Mouse (Mus musculus): ENCODE results near the gene Skap2. TPM values are rescaled to one million over a fixed set of nuclear protein-coding genes. Genes with fewer than 3 reads are reported as not detected.

Gene Skap2
- polyA plus RNA-seq, 1 experiment: 10.9 TPM

DNA sequence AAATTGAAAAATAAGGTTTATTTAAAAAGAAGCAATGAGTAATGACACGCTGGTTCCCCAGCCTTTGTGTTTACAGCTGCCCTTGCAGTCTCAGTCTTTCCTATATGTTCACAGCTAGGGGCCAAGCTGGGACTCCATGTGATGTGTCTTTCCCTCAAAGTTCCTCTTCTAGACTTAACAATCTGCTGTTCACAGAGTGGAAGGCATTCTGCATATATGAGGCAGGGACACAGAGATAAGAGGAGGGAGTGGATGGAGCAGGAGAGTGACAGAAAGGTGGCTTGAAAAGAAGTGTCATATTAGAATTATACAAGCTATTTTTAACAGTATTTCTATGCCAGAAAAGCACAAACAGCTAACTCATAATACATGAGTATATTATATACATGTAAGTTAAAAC is 110.8 kb downstream of the Skap2 start:
- no peak overlapping the region for H3K27ac ChIP-seq (ENCODE audit: insufficient read depth, low read length)
- H3K4me3 ChIP-seq (ENCODE audit: insufficient read depth, low read length): no peak overlapping the region
- no peaks in the 10 kb centered on the region for H3K4me1 ChIP-seq (ENCODE audit: control insufficient read depth, insufficient read depth, low read length)
- TF ChIP-seq POLR2A (IDR thresholded peaks at IDR 0.05; ENCODE audit: extremely low read depth, insufficient read depth, low read length) (no peak), CTCF (IDR thresholded peaks at IDR 0.05; ENCODE audit: extremely low read depth, insufficient read depth, low read length) (no peak)

- TF ChIP-seq CTCF (IDR thresholded peaks at IDR 0.05; ENCODE audit: extremely low read depth, insufficient read depth, low read length) (no peak), POLR2A (IDR thresholded peaks at IDR 0.05; ENCODE audit: extremely low read depth, insufficient read depth, low read length) (no peak)
- H3K4me1 ChIP-seq (ENCODE audit: control insufficient read depth, insufficient read depth, low read length): no peaks in the 10 kb centered on the region
- H3K4me3 ChIP-seq (ENCODE audit: insufficient read depth, low read length): no peak overlapping the region
- no peak overlapping the region for H3K27ac ChIP-seq (ENCODE audit: insufficient read depth, low read length)
Measured at GRCm38 (mm10) chr6:51898318-51898994, 113.9 kb downstream of the Skap2 start.

DNA sequence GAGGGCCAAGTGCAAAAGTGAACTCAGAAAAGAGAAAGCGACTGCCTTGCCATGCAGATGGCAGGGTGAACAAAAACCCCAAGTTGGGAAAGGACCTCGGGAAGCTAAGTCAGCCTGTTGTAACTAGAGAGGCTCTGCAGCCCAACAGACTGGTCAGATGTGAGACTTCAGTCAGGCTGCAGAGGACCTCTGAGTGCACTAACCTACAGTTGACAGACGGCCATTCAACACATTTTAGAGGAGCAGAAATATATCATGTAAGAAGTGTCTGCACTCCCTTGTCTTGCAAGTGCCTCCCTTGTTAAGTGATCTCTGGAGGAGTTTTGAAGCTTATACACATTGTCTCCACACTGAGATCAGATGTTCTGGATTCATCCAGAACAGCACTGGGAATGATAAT is 116.6 kb downstream of the Skap2 start:
- TF ChIP-seq CTCF (IDR thresholded peaks at IDR 0.05; ENCODE audit: extremely low read depth, insufficient read depth, low read length) (no peak), POLR2A (IDR thresholded peaks at IDR 0.05; ENCODE audit: extremely low read depth, insufficient read depth, low read length) (no peak)
- H3K4me3 ChIP-seq (ENCODE audit: insufficient read depth, low read length): no peak overlapping the region
- H3K4me1 ChIP-seq (ENCODE audit: control insufficient read depth, insufficient read depth, low read length): no peaks in the 10 kb centered on the region
- H3K27ac ChIP-seq (ENCODE audit: insufficient read depth, low read length): no peak overlapping the region

DNA sequence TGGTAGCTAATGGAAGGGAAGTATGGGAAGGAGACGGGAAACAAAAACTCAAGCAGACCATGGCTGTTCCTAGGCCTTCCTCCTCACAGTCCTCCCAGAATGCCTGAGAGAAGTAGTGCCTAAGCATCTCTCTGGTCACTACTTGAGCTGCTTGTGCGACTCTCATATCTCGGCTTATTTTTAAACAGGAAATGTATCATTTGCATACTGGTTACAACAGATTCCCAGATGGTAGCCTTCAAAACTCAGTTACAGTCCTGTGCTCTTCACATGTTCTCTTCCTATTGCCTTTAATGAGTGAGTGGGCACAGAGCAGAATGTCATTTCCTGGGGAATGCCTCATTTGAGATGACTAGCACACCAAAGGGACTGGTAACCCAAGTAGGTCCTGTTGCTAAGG is 117.6 kb downstream of the Skap2 start:
- H3K4me3 ChIP-seq (ENCODE audit: insufficient read depth, low read length): no peak overlapping the region
- TF ChIP-seq POLR2A (IDR thresholded peaks at IDR 0.05; ENCODE audit: extremely low read depth, insufficient read depth, low read length) (no peak), CTCF (IDR thresholded peaks at IDR 0.05; ENCODE audit: extremely low read depth, insufficient read depth, low read length) (no peak)
- no peak overlapping the region for H3K27ac ChIP-seq (ENCODE audit: insufficient read depth, low read length)
- no peaks in the 10 kb centered on the region for H3K4me1 ChIP-seq (ENCODE audit: control insufficient read depth, insufficient read depth, low read length)

- Histone ChIP-seq H3K4me3 (ENCODE audit: insufficient read depth, low read length) (no peak overlapping the region), H3K4me1 (ENCODE audit: control insufficient read depth, insufficient read depth, low read length) (no peaks in the 10 kb centered on the region), H3K27ac (ENCODE audit: insufficient read depth, low read length) (no peak overlapping the region)
- TF ChIP-seq POLR2A (IDR thresholded peaks at IDR 0.05; ENCODE audit: extremely low read depth, insufficient read depth, low read length): no peak
- TF ChIP-seq CTCF (IDR thresholded peaks at IDR 0.05; ENCODE audit: extremely low read depth, insufficient read depth, low read length): no peak
Measured at GRCm38 (mm10) chr6:51890356-51890755, 122.0 kb downstream of the Skap2 start.

DNA sequence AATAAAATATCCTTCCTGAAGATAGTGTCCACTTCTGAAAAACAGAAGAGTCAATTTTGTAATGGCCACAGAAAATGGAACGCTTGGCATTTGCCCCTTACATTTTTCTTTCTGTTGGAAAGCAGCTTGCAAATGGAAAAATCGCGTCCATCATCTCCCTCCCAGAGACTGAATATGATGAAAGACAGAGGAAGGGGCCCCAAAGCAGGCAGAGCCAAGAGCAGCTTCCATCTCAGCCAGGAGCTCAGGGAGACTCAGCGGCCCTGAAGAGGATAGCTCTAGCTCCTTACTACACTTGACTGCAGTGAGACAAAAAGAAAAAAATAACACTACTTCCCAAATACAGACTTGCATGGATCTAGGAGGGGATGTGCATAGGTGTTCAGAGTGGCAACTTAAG is 122.5 kb downstream of the Skap2 start:
- TF ChIP-seq POLR2A (IDR thresholded peaks at IDR 0.05; ENCODE audit: extremely low read depth, insufficient read depth, low read length) (no peak), CTCF (IDR thresholded peaks at IDR 0.05; ENCODE audit: extremely low read depth, insufficient read depth, low read length) (no peak)
- no peak overlapping the region for H3K27ac ChIP-seq (ENCODE audit: insufficient read depth, low read length)
- H3K4me1 ChIP-seq (ENCODE audit: control insufficient read depth, insufficient read depth, low read length): no peaks in the 10 kb centered on the region

DNA sequence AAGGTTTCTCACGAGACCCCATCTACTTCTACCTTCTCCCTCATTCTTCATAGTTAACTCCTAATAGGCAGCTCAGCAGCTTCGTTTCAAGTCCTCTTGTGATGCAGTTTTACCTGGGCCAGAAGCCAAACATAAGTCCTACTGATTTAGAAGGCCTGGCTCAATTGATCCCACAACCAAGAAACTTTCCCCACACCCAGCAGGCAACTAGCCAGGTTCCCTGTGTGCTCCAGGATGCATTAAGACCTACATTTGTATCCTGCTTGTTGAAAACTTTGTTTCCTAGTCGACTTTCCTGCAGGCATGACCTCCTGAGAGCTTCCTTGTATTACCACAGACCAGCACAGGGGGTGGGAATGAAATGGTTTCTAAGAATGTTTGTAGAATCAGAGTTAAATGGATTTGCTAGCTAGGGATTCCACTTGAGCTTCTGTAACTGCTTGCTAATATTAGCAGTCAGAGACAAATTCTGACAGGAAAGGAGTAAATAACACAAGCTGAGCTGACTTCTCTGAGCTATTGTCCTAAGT is 125.4 kb downstream of the Skap2 start:
- TF ChIP-seq POLR2A (IDR thresholded peaks at IDR 0.05; ENCODE audit: extremely low read depth, insufficient read depth, low read length) (no peak), CTCF (IDR thresholded peaks at IDR 0.05; ENCODE audit: extremely low read depth, insufficient read depth, low read length) (no peak)
- no peak overlapping the region for H3K4me3 ChIP-seq (ENCODE audit: insufficient read depth, low read length)
- no peaks in the 10 kb centered on the region; the same call in 1 of the 2 replicates for H3K4me1 ChIP-seq (ENCODE audit: control insufficient read depth, insufficient read depth, low read length)
- H3K27ac ChIP-seq (ENCODE audit: insufficient read depth, low read length): no peak overlapping the region

More for the DNA sequence above, 122.5 kb downstream of the Skap2 start:
- H3K4me3 ChIP-seq (ENCODE audit: insufficient read depth, low read length): no peak overlapping the region

DNA sequence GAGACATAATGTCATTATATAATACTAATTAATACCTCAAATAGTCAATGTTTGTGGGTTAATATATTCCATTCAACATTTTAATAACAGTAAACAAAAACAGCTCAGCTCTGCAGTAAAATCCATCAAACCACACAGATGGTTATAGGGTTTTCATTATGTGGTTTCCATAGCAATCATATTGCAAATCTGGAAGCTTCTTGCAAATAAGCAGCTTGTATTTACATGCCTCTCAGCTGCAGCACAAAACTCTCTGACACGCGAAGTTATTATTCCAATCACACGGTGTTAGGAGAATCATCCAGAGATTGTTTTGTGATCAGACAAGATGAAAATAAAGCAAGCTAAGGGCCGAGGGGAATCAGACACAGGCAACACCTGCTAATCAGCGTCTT is 129.5 kb downstream of the Skap2 start:
- Histone ChIP-seq H3K27ac (ENCODE audit: insufficient read depth, low read length) (no peak overlapping the region), H3K4me3 (ENCODE audit: insufficient read depth, low read length) (no peak overlapping the region), H3K4me1 (ENCODE audit: control insufficient read depth, insufficient read depth, low read length) (no peaks in the 10 kb centered on the region; the same call in 1 of the 2 replicates)
- TF ChIP-seq CTCF (IDR thresholded peaks at IDR 0.05; ENCODE audit: extremely low read depth, insufficient read depth, low read length): no peak

DNA sequence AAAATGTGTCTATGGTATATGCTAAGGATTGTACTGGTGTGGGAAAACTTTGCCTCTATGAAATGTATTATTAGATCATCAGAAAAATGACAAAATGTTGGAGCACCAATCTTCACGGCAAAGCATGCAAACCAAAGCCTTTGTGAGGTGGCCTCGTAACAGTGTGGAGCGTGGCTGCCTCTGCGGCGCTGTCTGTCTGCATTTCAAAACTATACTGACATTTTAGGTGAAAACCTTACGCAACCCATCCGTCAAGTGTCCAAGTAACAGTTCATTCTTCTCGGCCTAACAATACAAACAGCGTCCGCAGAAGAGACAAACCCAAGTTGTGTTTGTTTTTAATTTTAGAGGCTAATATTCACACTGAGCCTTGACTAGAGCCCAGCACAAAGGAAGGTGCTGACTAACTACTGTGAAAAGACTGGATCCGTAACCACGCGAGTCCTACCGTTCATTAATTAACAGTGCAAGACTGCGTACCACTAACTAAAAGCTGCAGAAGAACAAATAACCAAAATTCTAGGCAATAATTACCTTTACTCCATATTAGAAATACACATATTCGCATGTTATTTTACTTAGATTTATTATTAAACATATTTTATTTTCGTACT is 130.0 kb downstream of the Skap2 start:
- Histone ChIP-seq H3K27ac (ENCODE audit: insufficient read depth, low read length) (no peak overlapping the region), H3K4me3 (ENCODE audit: insufficient read depth, low read length) (no peak overlapping the region)
- TF ChIP-seq CTCF (IDR thresholded peaks at IDR 0.05; ENCODE audit: extremely low read depth, insufficient read depth, low read length) (no peak), POLR2A (IDR thresholded peaks at IDR 0.05; ENCODE audit: extremely low read depth, insufficient read depth, low read length) (no peak)

More for the DNA sequence above, 130.0 kb downstream of the Skap2 start:
- no peaks in the 10 kb centered on the region; the same call in 1 of the 2 replicates for H3K4me1 ChIP-seq (ENCODE audit: control insufficient read depth, insufficient read depth, low read length)
